Mouse (Mus musculus): ENCODE measurements at regions not wholly inside any gene's neighbourhood (a gene's known extent, or its start where the extent isn't known, plus 50 kb on each side); places are given as distances from the start of the nearest gene placed in this dataset.

DNA sequence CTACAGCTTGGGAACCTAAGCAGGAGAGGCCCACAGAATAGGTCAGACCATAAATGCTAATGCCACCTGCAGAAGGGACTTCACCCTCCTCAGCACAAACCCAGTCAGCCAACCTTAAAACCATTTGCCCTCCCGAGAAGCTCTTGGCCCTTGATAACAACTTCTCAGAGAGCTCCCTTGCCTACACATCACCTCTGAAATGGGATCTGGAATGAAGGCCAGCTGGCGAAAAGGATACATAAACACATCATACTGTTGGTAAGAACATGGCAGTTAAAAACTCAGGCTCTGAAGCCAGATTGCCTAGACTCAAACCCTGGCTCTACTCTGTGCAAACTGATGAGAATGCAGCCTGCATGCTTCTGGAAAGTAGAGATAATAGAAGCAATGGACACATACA lies 61.2 kb upstream of the Nampt start:
- H3K4me3 ChIP-seq (ENCODE audit: low read depth, low read length), result no peak overlapping the region
- TF ChIP-seq CTCF (IDR thresholded peaks at IDR 0.05; ENCODE audit: extremely low read depth, insufficient read length, insufficient replicate concordance, low read depth, low read length), result no peak
- TF ChIP-seq POLR2A (IDR thresholded peaks at IDR 0.05; ENCODE audit: low read depth, low read length), result no peak
- no peaks in the 10 kb centered on the region for H3K36me3 ChIP-seq (ENCODE audit: control insufficient read depth, insufficient read depth, low read length)
- no peaks in the 10 kb centered on the region for H3K4me1 ChIP-seq (ENCODE audit: control insufficient read depth, insufficient read depth, insufficient read length, low read length)
- no peaks in the 10 kb centered on the region for H3K27me3 ChIP-seq (ENCODE audit: control insufficient read depth, insufficient read depth, low read length)
- no peak overlapping the region for H3K27ac ChIP-seq (ENCODE audit: insufficient read depth, low read depth, low read length)
- WGBS, result 83% methylated on average over 2 of the region's 2 CpGs

GRCm38 (mm10) chr12:32760627-32761026 lies 58.7 kb upstream of the Nampt start:
- 91% methylated on average over 3 of the region's 3 CpGs for WGBS
- H3K27ac ChIP-seq (ENCODE audit: insufficient read depth, low read depth, low read length), result no peak overlapping the region
- H3K4me1 ChIP-seq (ENCODE audit: control insufficient read depth, insufficient read depth, insufficient read length, low read length), result peaks cover 5% of the 10 kb centered on the region; the same call in 1 of the 2 replicates
- TF ChIP-seq POLR2A (IDR thresholded peaks at IDR 0.05; ENCODE audit: low read depth, low read length) (no peak), CTCF (IDR thresholded peaks at IDR 0.05; ENCODE audit: extremely low read depth, insufficient read length, insufficient replicate concordance, low read depth, low read length) (no peak)
- no peaks in the 10 kb centered on the region for H3K36me3 ChIP-seq (ENCODE audit: control insufficient read depth, insufficient read depth, low read length)
- H3K27me3 ChIP-seq (ENCODE audit: control insufficient read depth, insufficient read depth, low read length), result no peaks in the 10 kb centered on the region
- no peak overlapping the region for H3K4me3 ChIP-seq (ENCODE audit: low read depth, low read length)

GRCm38 (mm10) chr12:32761055-32761454 lies 58.3 kb upstream of the Nampt start:
- TF ChIP-seq CTCF (IDR thresholded peaks at IDR 0.05; ENCODE audit: extremely low read depth, insufficient read length, insufficient replicate concordance, low read depth, low read length) (no peak), POLR2A (IDR thresholded peaks at IDR 0.05; ENCODE audit: low read depth, low read length) (no peak)
- WGBS, result 68% methylated on average over 3 of the region's 3 CpGs
- peaks cover 9% of the 10 kb centered on the region; the same call in 1 of the 2 replicates for H3K4me1 ChIP-seq (ENCODE audit: control insufficient read depth, insufficient read depth, insufficient read length, low read length)
- no peak overlapping the region for H3K4me3 ChIP-seq (ENCODE audit: low read depth, low read length)
- H3K27me3 ChIP-seq (ENCODE audit: control insufficient read depth, insufficient read depth, low read length), result no peaks in the 10 kb centered on the region
- H3K36me3 ChIP-seq (ENCODE audit: control insufficient read depth, insufficient read depth, low read length), result no peaks in the 10 kb centered on the region
- H3K27ac ChIP-seq (ENCODE audit: insufficient read depth, low read depth, low read length), result no peak overlapping the region

DNA sequence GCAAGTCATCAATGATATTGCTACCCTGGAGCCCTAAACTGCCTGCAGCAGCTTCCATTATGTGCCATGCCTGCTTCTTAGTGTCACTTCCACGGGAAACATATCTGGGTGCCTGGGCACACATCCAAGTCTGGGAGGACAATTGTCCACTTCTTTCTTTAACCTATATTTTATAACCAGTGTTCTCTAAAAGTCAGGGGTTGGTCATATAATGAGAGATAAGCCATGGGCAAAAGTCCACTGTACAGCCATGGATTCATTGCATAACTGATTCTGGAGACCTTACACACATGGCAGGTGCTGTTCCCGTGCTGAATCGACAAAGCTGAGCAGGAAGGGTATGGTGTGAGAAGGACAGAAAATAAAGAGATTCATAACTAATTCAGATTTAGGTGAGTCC lies 55.1 kb upstream of the Nampt start:
- peak overlapping the region; percentile 92 for H3K27ac ChIP-seq (ENCODE audit: insufficient read depth, low read depth, low read length)
- no peaks in the 10 kb centered on the region for H3K36me3 ChIP-seq (ENCODE audit: control insufficient read depth, insufficient read depth, low read length)
- WGBS, result 28% methylated on average over 3 of the region's 3 CpGs
- peaks cover 18% of the 10 kb centered on the region; the same call in 1 of the 2 replicates for H3K4me1 ChIP-seq (ENCODE audit: control insufficient read depth, insufficient read depth, insufficient read length, low read length)
- TF ChIP-seq CTCF (IDR thresholded peaks at IDR 0.05; ENCODE audit: extremely low read depth, insufficient read length, insufficient replicate concordance, low read depth, low read length) (no peak), POLR2A (IDR thresholded peaks at IDR 0.05; ENCODE audit: low read depth, low read length) (no peak)
- no peaks in the 10 kb centered on the region for H3K27me3 ChIP-seq (ENCODE audit: control insufficient read depth, insufficient read depth, low read length)
- H3K4me3 ChIP-seq (ENCODE audit: low read depth, low read length), result no peak overlapping the region

- TF ChIP-seq POLR2A (IDR thresholded peaks at IDR 0.05; ENCODE audit: low read depth, low read length), result no peak
- TF ChIP-seq CTCF (IDR thresholded peaks at IDR 0.05; ENCODE audit: extremely low read depth, insufficient read length, insufficient replicate concordance, low read depth, low read length), result no peak
- WGBS, result 49% methylated on average over 7 of the region's 7 CpGs
- Histone ChIP-seq H3K4me3 (ENCODE audit: low read depth, low read length) (no peak overlapping the region), H3K4me1 (ENCODE audit: control insufficient read depth, insufficient read depth, insufficient read length, low read length) (peaks cover 18% of the 10 kb centered on the region; the same call in 1 of the 2 replicates), H3K27me3 (ENCODE audit: control insufficient read depth, insufficient read depth, low read length) (no peaks in the 10 kb centered on the region), H3K36me3 (ENCODE audit: control insufficient read depth, insufficient read depth, low read length) (no peaks in the 10 kb centered on the region), H3K27ac (ENCODE audit: insufficient read depth, low read depth, low read length) (peak overlapping the region; percentile 92)
These were observed 54.6 kb upstream of the Nampt start for GRCm38 (mm10) chr12:32764747-32765146.

DNA sequence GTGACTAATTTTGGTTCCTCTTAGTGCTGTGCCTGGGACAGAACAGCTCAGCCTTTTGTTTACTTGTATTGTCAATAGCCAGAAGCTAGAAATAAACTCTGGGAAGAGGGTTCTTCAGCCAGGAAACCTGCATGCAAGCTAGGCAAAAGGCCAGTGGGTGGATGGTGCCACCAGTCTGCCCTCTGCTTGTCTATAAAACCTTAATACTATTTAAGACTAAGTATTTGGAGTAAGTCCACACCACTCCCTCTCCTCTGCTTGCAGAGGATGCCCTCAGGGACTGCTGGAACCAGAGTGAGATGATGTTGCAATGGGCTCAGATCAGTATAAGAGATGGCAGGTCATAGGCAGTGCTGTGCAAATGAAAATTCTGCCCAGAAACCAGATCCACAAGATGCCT lies 53.5 kb upstream of the Nampt start:
- H3K27ac ChIP-seq (ENCODE audit: insufficient read depth, low read depth, low read length), result peak overlapping the region; percentile 9; the same call in 1 of the 2 replicates

GRCm38 (mm10) chr12:32766575-32766974 lies 52.8 kb upstream of the Nampt start:
- Histone ChIP-seq H3K27ac (ENCODE audit: insufficient read depth, low read depth, low read length) (no peak overlapping the region), H3K4me3 (ENCODE audit: low read depth, low read length) (no peak overlapping the region), H3K4me1 (ENCODE audit: control insufficient read depth, insufficient read depth, insufficient read length, low read length) (peaks cover 18% of the 10 kb centered on the region; the same call in 1 of the 2 replicates), H3K36me3 (ENCODE audit: control insufficient read depth, insufficient read depth, low read length) (no peaks in the 10 kb centered on the region), H3K27me3 (ENCODE audit: control insufficient read depth, insufficient read depth, low read length) (no peaks in the 10 kb centered on the region)
- 54% methylated on average over 3 of the region's 3 CpGs for WGBS
- TF ChIP-seq POLR2A (IDR thresholded peaks at IDR 0.05; ENCODE audit: low read depth, low read length) (no peak), CTCF (IDR thresholded peaks at IDR 0.05; ENCODE audit: extremely low read depth, insufficient read length, insufficient replicate concordance, low read depth, low read length) (no peak)

More for the DNA sequence above, 53.5 kb upstream of the Nampt start:
- TF ChIP-seq CTCF (IDR thresholded peaks at IDR 0.05; ENCODE audit: extremely low read depth, insufficient read length, insufficient replicate concordance, low read depth, low read length), result no peak
- no peak for TF ChIP-seq POLR2A (IDR thresholded peaks at IDR 0.05; ENCODE audit: low read depth, low read length)
- Histone ChIP-seq H3K4me1 (ENCODE audit: control insufficient read depth, insufficient read depth, insufficient read length, low read length) (peaks cover 18% of the 10 kb centered on the region; the same call in 1 of the 2 replicates), H3K4me3 (ENCODE audit: low read depth, low read length) (no peak overlapping the region), H3K27me3 (ENCODE audit: control insufficient read depth, insufficient read depth, low read length) (no peaks in the 10 kb centered on the region), H3K36me3 (ENCODE audit: control insufficient read depth, insufficient read depth, low read length) (no peaks in the 10 kb centered on the region)
